Mouse (Mus musculus): Measurements from ENCODE around the gene Phf2. TPM values are rescaled to one million over a fixed set of nuclear protein-coding genes. Genes with fewer than 3 reads are reported as not detected.

Phf2 gene
- polyA plus RNA-seq, 1 experiment from 2014 or later = 10.6 TPM

- H3K4me1 ChIP-seq = peaks cover 3% of the 10 kb centered on the region; the same call in 1 of the 2 replicates
- H3K9me3 ChIP-seq (replicated peaks) = no peaks in the 10 kb centered on the region
- ATAC-seq = 0 out of 2 replicates have a peak, but pooled peaks have one; percentile 24
- H3K4me2 ChIP-seq = no peak overlapping the region
- peaks cover 19% of the 10 kb centered on the region for H3K36me3 ChIP-seq (ENCODE audit: poor library complexity, severe bottlenecking)
- no peak overlapping the region for H3K27ac ChIP-seq
- H3K9ac ChIP-seq = no peak overlapping the region
- 32% methylated on average over 14 of the region's 14 CpGs for WGBS
- no peak overlapping the region for H3K4me3 ChIP-seq
- H3K27me3 ChIP-seq = no peaks in the 10 kb centered on the region
Measured at GRCm38 (mm10) chr13:48798256-48798771, 72.6 kb downstream of the Phf2 start.

GRCm38 (mm10) chr13:48796906-48797305 lies 74.0 kb downstream of the Phf2 start:
- H3K36me3 ChIP-seq (ENCODE audit: poor library complexity, severe bottlenecking) = peaks cover 7% of the 10 kb centered on the region; the same call in 1 of the 2 replicates
- WGBS = 83% methylated on average over 11 of the region's 11 CpGs
- H3K9me3 ChIP-seq (replicated peaks) = no peaks in the 10 kb centered on the region
- no peak overlapping the region for H3K9ac ChIP-seq
- no peak overlapping the region for H3K4me3 ChIP-seq
- peaks cover 3% of the 10 kb centered on the region; the same call in 1 of the 2 replicates for H3K4me1 ChIP-seq
- no peaks in the 10 kb centered on the region for H3K27me3 ChIP-seq
- no peak for ATAC-seq
- no peak overlapping the region for H3K4me2 ChIP-seq
- no peak overlapping the region for H3K27ac ChIP-seq

GRCm38 (mm10) chr13:48795711-48796110 lies 75.2 kb downstream of the Phf2 start:
- Histone ChIP-seq H3K9ac (no peak overlapping the region), H3K27me3 (no peaks in the 10 kb centered on the region), H3K27ac (no peak overlapping the region), H3K36me3 (ENCODE audit: poor library complexity, severe bottlenecking) (no peaks in the 10 kb centered on the region), H3K4me3 (no peak overlapping the region), H3K4me2 (no peak overlapping the region), H3K9me3 (replicated peaks) (no peaks in the 10 kb centered on the region), H3K4me1 (peaks cover 3% of the 10 kb centered on the region; the same call in 1 of the 2 replicates)
- ATAC-seq = no peak
- 84% methylated on average over 6 of the region's 6 CpGs for WGBS

DNA sequence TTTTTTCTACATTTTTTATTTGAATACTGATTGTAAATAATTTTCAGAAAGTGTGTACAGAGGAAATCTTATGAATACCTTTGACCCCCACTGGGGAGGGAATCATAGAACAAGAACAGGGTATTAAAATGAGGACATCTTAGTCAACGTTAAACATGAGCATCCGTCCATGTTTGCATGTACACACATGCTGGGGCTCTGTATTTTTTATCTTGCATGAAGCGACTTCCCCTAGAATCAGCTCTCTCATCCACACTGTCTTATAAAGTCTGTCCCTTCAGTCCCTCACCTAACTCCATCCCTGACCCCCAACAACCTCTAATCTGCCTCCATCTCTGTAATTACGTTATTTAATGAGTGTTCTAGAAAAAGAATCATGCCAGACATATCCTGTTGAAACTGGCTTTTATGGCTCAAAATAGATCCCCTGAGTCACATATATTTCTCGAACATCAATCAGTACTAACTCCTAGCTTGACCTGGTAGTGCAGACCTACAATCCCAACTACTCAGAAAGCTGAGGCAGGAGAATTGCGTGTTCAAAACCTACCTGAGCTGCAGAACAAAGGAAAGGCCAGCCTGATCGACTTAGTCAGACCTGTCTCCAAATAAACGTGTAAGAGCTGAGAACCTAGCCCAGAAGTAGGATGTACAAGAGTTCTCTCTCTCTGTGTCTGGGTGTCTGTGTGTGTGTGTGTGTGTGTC lies 86.2 kb downstream of the Phf2 start:
- no peaks in the 10 kb centered on the region for H3K9me3 ChIP-seq (replicated peaks)
- no peaks in the 10 kb centered on the region for H3K36me3 ChIP-seq (ENCODE audit: poor library complexity, severe bottlenecking)
- 80% methylated on average over 8 of the region's 8 CpGs for WGBS
- peaks cover 10% of the 10 kb centered on the region for H3K4me1 ChIP-seq
- no peak overlapping the region for H3K4me2 ChIP-seq
- no peak overlapping the region for H3K27ac ChIP-seq
- no peak overlapping the region for H3K9ac ChIP-seq
- H3K27me3 ChIP-seq = 0 out of 2 replicates have a peak, but pooled peaks cover 3% of the 10 kb centered on the region
- no peak overlapping the region for H3K4me3 ChIP-seq
- ATAC-seq = no peak

- peaks cover 10% of the 10 kb centered on the region for H3K4me1 ChIP-seq
- ATAC-seq = 0 out of 2 replicates have a peak, but pooled peaks have one; percentile 38
- H3K4me2 ChIP-seq = no peak overlapping the region
- WGBS = 48% methylated on average over 8 of the region's 8 CpGs
- H3K9ac ChIP-seq = no peak overlapping the region
- no peak overlapping the region for H3K4me3 ChIP-seq
- no peaks in the 10 kb centered on the region for H3K36me3 ChIP-seq (ENCODE audit: poor library complexity, severe bottlenecking)
- H3K27me3 ChIP-seq = 0 out of 2 replicates have a peak, but pooled peaks cover 3% of the 10 kb centered on the region
- H3K27ac ChIP-seq = no peak overlapping the region
- no peaks in the 10 kb centered on the region for H3K9me3 ChIP-seq (replicated peaks)
Measured at GRCm38 (mm10) chr13:48784151-48784550, 86.8 kb downstream of the Phf2 start.

GRCm38 (mm10) chr13:48782727-48783725 lies 87.9 kb downstream of the Phf2 start:
- peaks cover 10% of the 10 kb centered on the region for H3K4me1 ChIP-seq
- no peak overlapping the region for H3K9ac ChIP-seq
- H3K9me3 ChIP-seq (replicated peaks) = no peaks in the 10 kb centered on the region
- H3K27me3 ChIP-seq = 0 out of 2 replicates have a peak, but pooled peaks cover 3% of the 10 kb centered on the region
- no peak overlapping the region for H3K4me3 ChIP-seq
- H3K36me3 ChIP-seq (ENCODE audit: poor library complexity, severe bottlenecking) = no peaks in the 10 kb centered on the region
- no peak for ATAC-seq
- H3K4me2 ChIP-seq = no peak overlapping the region
- no peak overlapping the region for H3K27ac ChIP-seq
- WGBS = 42% methylated on average over 27 of the region's 27 CpGs

- Histone ChIP-seq H3K9ac (no peak overlapping the region), H3K36me3 (ENCODE audit: poor library complexity, severe bottlenecking) (no peaks in the 10 kb centered on the region), H3K4me1 (peaks cover 10% of the 10 kb centered on the region), H3K27me3 (no peaks in the 10 kb centered on the region), H3K9me3 (replicated peaks) (no peaks in the 10 kb centered on the region), H3K4me2 (no peak overlapping the region), H3K27ac (no peak overlapping the region), H3K4me3 (no peak overlapping the region)
- ATAC-seq = no peak
- 76% methylated on average over 9 of the region's 9 CpGs for WGBS
Measured at GRCm38 (mm10) chr13:48780345-48781010, 90.4 kb downstream of the Phf2 start.

DNA sequence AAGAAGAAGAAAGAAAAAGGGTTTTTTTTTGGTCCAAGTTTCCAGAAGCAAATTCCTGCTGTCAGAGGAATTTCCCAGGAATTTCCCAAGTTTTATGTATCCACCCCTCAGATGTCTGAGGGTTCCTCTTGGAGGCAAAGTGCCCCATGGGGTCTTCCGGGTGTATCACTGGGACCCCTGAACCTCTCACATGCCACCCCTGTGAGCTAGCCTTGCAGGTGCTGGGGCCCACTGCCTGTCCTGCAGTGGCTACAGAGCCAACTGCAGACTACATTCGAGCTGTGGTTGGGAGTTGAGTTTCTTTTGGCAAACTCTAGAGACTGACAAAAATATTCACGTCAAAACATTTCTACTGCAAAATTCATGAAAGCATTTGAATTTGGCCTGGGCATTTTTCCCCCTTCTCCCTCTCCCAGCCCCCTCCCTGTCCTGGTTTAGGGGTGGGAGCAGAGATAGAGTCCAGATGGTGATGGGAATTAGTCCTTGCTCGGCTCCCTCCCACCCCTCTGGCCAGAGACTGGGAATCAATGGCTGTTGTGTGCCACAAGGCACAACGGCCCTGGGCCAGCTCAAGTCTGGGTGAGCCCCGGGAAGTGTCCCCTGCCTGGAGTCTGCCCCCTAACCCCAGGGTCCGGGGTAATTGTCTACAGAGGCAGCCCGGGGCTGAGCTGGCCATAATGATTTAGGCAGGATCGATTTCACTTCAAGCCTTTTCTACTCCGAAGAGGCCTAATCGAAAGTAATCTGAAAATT lies 91.2 kb downstream of the Phf2 start:
- Histone ChIP-seq H3K4me3 (no peak overlapping the region), H3K4me1 (peaks cover 10% of the 10 kb centered on the region), H3K9me3 (replicated peaks) (no peaks in the 10 kb centered on the region), H3K36me3 (ENCODE audit: poor library complexity, severe bottlenecking) (no peaks in the 10 kb centered on the region), H3K9ac (no peak overlapping the region), H3K4me2 (no peak overlapping the region), H3K27me3 (no peaks in the 10 kb centered on the region), H3K27ac (no peak overlapping the region)
- 51% methylated on average over 11 of the region's 11 CpGs for WGBS
- ATAC-seq = no peak

- no peak for ATAC-seq
- no peaks in the 10 kb centered on the region for H3K36me3 ChIP-seq (ENCODE audit: poor library complexity, severe bottlenecking)
- H3K4me1 ChIP-seq = peaks cover 4% of the 10 kb centered on the region; the same call in 1 of the 2 replicates
- no peaks in the 10 kb centered on the region for H3K27me3 ChIP-seq
- 70% methylated on average over 4 of the region's 4 CpGs for WGBS
- H3K9me3 ChIP-seq (replicated peaks) = no peaks in the 10 kb centered on the region
- no peak overlapping the region for H3K27ac ChIP-seq
- no peak overlapping the region for H3K4me3 ChIP-seq
- H3K9ac ChIP-seq = no peak overlapping the region
- H3K4me2 ChIP-seq = no peak overlapping the region
Measured at GRCm38 (mm10) chr13:48778138-48778537, 92.8 kb downstream of the Phf2 start.

- Histone ChIP-seq H3K36me3 (ENCODE audit: poor library complexity, severe bottlenecking) (no peaks in the 10 kb centered on the region), H3K27ac (no peak overlapping the region), H3K4me3 (no peak overlapping the region), H3K4me2 (no peak overlapping the region), H3K9me3 (replicated peaks) (no peaks in the 10 kb centered on the region), H3K27me3 (no peaks in the 10 kb centered on the region), H3K4me1 (no peaks in the 10 kb centered on the region), H3K9ac (no peak overlapping the region)
- 81% methylated on average over 7 of the region's 7 CpGs for WGBS
- ATAC-seq = no peak
Measured at GRCm38 (mm10) chr13:48774506-48774905, 96.4 kb downstream of the Phf2 start.

DNA sequence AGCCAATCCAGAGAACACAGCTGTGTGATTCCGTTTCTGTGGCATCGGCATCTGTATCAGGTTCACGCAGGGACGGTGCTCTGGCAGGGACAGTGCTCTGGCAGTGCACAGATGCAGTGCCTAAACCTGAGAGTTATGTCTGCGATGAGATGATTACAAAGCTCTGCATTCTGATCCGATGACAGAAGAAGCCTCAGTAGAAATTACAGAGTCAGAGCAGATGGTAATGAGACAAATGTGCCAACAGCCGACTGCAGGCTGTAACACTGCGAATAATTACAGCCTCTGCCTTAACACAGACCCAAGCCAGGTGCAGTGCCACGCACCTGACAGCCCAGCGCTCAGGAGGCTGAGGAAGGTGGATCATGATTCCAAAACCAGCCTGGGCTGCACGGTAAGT lies 102.8 kb downstream of the Phf2 start:
- no peak overlapping the region for H3K27ac ChIP-seq
- ATAC-seq = peak; percentile 77
- no peaks in the 10 kb centered on the region for H3K36me3 ChIP-seq (ENCODE audit: poor library complexity, severe bottlenecking)
- no peaks in the 10 kb centered on the region for H3K27me3 ChIP-seq
- H3K4me3 ChIP-seq = no peak overlapping the region
- H3K9me3 ChIP-seq (replicated peaks) = no peaks in the 10 kb centered on the region
- H3K4me2 ChIP-seq = no peak overlapping the region
- H3K9ac ChIP-seq = no peak overlapping the region
- 66% methylated on average over 11 of the region's 11 CpGs for WGBS
- peaks cover 6% of the 10 kb centered on the region for H3K4me1 ChIP-seq
